Mouse (Mus musculus) MEL (cell line): ENCODE results near the gene Zeb2.

Experiments used
- CTCF ChIP-seq, 3 experiments: IDR thresholded peaks in 2 of 3; conservative IDR thresholded peaks in 1 of 3; 2 replicates each; pipeline ENCODE4 v1.5.1; 2011 to 2012; ENCODE audit warnings: low read length in 3 of 3, low read depth in 2 of 3, mild to moderate bottlenecking in 2 of 3, improper control_type of control experiment in 1 of 3, inconsistent platforms in 1 of 3, mixed read lengths in 1 of 3, moderate library complexity in 1 of 3; ENCODE audit not compliant: control insufficient read depth in 1 of 3, insufficient read depth in 1 of 3, poor library complexity in 1 of 3, severe bottlenecking in 1 of 3
- ETS1 ChIP-seq: IDR thresholded peaks from 2 replicates; pipeline ENCODE4 v1.6.1; 2012; ENCODE audit warnings: low read depth, mild to moderate bottlenecking, inconsistent platforms, low read length, improper control_type of control experiment, moderate library complexity
- MAZ ChIP-seq: IDR thresholded peaks from 2 replicates; pipeline ENCODE4 v1.6.1; 2012; ENCODE audit warnings: low read depth, mild to moderate bottlenecking, inconsistent platforms, low read length, improper control_type of control experiment
- POLR2A ChIP-seq, 2 experiments: IDR thresholded peaks; 2 replicates each; pipeline ENCODE4 v1.6.1; 2011 to 2012; ENCODE audit warnings: low read length in 2 of 2, mild to moderate bottlenecking in 2 of 2, control low read depth in 1 of 2, improper control_type of control experiment in 1 of 2, low read depth in 1 of 2, moderate library complexity in 1 of 2; ENCODE audit not compliant: control insufficient read depth in 1 of 2, insufficient read depth in 1 of 2, poor library complexity in 1 of 2
- SMC3 ChIP-seq: IDR thresholded peaks from 2 replicates; pipeline ENCODE4 v1.6.1; 2011; ENCODE audit warnings: low read depth, low read length, improper control_type of control experiment
- TBP ChIP-seq: IDR thresholded peaks from 2 replicates; pipeline ENCODE4 v1.8.0; 2011; ENCODE audit warnings: low read depth, low read length, improper control_type of control experiment
- USF1 ChIP-seq: IDR thresholded peaks from 2 replicates; pipeline ENCODE4 v1.6.1; 2014; ENCODE audit warnings: low read depth, mild to moderate bottlenecking, inconsistent platforms, low read length, improper control_type of control experiment, moderate library complexity
- USF2 ChIP-seq, 2 experiments: IDR thresholded peaks; 2 replicates each; pipeline ENCODE4 v1.6.1; 2011 to 2012; ENCODE audit warnings: improper control_type of control experiment in 2 of 2, low read length in 2 of 2, borderline replicate concordance in 1 of 2, inconsistent platforms in 1 of 2, low read depth in 1 of 2, mild to moderate bottlenecking in 1 of 2; ENCODE audit not compliant: insufficient read depth in 1 of 2

DNA sequence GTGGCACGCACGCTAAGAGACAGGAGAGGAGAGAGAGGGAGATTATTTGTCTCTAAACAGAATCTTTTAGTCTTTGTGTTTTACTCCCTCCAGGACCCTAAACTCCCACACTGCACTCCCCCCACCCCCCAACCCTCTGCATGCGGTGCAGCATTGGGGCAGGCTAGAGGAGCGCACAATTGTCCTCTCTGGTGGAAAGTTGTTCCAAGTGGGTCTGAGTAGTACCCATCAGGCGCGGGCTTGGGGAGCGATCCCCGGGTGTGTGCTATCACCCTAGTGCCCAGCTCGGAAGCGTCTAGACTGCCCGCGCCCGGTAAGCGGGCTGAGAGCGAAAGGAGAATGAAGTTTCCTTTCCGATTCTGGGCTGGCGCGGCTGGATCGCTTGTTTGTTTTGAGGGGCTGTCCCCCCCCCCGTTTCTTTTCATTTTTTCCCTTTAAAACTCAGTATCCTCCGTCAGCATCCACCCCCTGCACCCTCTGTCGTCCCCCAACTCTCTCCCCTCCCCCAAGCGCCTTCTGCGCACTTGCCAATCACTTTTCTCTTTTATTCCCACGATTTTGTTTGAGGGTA is 8.6 kb downstream of the Zeb2 start:
- TF ChIP-seq CTCF (IDR thresholded peaks at IDR 0.05 in 2 of 3, conservative IDR thresholded peaks at IDR 0.05 in 1 of 3; ENCODE audit: control insufficient read depth in 1 of 3, insufficient read depth in 1 of 3, low read depth in 2 of 3, low read length in 3 of 3, poor library complexity in 1 of 3, severe bottlenecking in 1 of 3) (no peak), MAZ (no peak), SMC3 (no peak), USF1 (no peak), TBP (no peak), POLR2A (IDR thresholded peaks at IDR 0.05; ENCODE audit: control insufficient read depth in 1 of 2, insufficient read depth in 1 of 2, low read depth in 1 of 2, low read length in 2 of 2, poor library complexity in 1 of 2) (no peak), ETS1 (no peak), USF2 (IDR thresholded peaks at IDR 0.05; ENCODE audit: borderline replicate concordance in 1 of 2, insufficient read depth in 1 of 2, low read depth in 1 of 2, low read length in 2 of 2) (no peak)
